Mouse (Mus musculus) frontal cortex, adult 2 months (tissue): Measurements from ENCODE around the gene Ppib. TPM values are rescaled to one million over a fixed set of nuclear protein-coding genes. Genes with fewer than 3 reads are reported as not detected.

ENCODE experiments used
- DNase-seq, 2 experiments: peaks; one replicate each; pipeline ENCODE4 v3.0.0; 2022; ENCODE audit warnings: low spot score in 1 of 2; ENCODE audit errors: extremely low spot score in 1 of 2
- polyA plus RNA-seq: library from polyadenylated mRNA; depleted of rRNA; stranded (reverse); fragments of >200 nt; gene quantifications from 2 replicates; pipeline ENCODE4 v1.2.3, GENCODE M21; 2012

Gene Ppib
- polyA plus RNA-seq, 1 experiment: 279 TPM

DNA sequence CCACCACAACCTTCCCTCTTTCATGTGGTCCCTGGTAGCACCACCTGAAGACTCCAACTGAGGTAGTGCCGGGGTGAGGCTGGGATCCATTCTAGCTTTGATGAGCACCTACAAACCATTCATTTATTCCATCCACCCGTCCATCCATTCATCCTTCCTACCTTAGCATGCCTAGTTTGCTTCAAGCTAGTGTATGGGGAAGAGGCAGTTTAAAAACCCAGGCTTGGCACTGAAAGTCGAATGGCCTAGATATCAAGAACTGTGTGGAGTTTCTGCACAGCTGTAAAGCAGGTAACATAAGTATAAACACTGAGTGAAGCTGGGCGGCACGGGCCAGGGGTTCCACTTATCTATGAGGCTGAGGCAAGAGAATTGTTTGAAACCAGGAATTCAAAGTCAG is 10.1 kb downstream of the Ppib start:
- no peak for DNase-seq

DNA sequence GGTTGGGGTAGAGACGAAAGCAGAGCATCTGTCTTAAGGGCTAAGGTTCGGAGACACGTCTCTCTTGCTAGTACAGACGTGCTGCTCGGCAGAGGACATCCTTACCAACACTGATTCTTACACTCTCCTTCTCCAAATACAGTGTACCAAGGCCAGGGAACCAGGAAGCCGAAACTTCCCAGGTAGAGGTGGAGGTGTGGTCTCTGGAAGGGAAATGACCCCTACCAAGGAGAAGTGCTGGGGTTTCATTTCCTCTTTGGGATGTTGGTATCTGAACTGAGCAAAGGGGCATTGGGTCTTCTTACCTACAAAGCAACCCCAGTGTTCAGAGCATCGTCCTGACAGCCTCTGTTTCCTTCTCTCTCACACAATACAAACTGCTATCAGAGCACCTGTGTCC is 12.7 kb downstream of the Ppib start:
- no peak for DNase-seq

DNA sequence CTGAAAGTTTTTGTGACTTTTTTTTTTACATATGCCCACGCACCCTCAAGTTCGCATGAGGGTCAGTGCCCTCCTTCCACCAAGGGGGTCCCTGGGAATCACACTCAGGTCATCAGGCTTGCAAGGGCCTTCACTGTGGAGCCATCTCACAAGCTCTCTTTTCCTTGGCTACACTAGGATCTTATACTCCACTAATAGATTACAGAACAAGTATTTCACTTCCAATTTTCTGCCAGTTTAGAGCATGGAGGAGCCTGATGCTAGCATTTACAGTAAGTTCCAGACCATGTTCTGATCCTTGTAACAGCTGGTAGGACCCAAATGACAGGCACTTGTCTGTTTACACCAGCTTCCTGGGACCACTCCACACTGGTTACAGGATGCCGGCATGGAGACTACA is 18.1 kb downstream of the Ppib start:
- DNase-seq: no peak

DNA sequence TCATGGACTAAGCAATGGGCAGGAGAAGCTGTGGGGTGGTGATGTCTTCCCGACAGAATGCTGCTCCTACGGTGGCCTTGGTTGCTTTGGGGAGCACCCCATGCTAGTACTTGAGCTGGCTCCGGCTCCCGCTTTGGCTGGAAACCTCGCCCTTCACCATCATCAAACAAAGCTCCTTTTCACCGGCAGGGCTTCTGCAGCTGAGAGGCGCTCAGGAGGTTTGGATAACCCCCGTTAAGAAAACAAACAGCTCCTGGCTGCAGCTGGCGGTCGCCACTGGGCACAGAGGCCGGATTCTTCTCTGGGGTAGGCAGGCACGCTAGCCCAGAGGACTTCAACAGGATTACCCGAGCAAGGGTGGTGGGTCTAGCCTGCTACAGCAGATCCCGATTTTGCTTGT is 18.5 kb downstream of the Ppib start:
- no peak for DNase-seq

DNA sequence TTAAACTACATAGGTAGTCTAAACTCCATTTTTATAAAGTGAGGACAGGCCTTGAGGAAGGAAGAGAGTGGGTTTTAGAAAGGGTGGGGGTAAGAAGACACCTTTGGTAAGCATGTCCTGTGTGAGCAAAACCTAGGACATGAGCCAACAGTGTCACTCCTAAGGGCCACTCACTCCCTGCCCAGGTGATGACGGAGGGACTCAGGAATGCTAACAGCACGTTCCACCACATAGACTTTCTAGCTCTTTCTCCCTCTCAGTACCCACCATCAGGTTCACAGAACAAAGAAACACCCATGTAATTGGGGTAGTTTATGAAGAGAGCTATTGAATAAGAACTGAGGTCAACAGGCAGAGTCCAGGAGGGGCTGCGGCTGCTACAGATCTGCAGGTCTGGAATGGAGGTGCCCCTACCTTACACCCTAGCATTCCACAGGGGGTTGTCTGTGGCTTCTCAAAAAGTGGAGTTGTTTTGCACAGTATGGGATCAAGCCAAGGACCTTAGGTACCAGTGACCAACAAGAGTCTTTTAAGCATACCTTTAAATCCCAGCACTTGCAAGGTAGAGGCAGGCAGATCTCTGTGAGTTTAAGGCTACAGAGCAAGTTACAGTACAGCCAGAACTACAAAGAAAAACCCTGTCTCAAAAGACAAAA is 20.9 kb downstream of the Ppib start:
- DNase-seq: no peak

DNA sequence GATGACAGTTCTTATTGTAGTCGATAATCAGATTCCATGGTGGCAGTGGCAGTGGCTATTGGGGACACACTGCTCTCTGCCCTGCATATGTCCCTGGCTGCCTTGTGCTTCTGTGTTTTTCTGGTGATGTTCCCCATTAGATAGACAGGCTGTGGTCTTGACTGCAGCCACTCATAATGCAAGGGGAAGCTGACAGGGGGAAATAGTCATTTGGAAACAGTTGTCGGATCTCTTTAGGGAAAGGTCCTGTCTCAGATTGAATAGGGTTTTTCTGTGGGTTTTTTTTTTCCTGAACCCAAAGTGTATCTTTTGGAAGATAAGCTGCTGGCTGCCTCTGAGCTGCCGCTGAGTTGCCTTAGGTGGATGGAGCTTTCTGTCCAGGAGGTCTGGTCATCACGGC is 22.0 kb downstream of the Ppib start:
- no peak for DNase-seq

DNA sequence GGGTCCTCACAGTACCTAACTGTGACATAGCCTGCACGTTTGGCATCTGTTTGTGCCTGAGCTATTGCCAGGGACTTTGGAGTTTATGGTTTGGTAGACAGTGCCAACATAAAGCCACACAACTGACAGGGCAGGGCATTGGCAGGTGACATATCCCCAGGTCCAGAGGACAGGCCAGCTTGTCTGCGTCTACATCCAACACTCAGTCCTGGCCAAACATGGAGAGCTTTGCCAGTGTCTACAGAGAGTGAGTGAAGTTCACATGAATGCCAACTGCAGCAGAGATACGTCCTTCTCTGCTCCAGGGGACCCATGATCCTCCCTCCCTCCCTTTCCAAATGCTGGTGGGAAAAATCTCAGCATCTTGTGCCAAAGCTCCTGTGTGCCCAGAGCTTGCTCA is 24.1 kb downstream of the Ppib start:
- DNase-seq: no peak

DNA sequence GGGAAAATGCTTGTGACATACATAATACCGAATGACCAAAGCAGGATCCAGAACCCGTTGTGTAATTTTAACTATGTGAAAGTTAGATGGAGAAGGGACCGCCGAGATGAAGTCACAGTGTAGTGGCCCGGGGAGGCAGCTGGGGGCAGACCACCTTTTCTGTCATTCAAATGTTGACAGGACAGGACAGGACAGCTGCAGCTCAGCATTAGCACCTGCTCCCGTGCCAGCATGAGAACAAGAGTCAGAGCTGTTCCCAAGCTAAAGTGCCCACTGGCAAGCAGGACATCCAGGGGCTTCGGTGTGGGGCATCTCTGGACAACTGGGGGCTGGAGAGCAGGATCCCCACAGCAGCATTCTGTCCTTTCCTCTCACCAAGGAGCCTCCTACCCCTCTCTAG is 27.0 kb downstream of the Ppib start:
- DNase-seq: no peak

DNA sequence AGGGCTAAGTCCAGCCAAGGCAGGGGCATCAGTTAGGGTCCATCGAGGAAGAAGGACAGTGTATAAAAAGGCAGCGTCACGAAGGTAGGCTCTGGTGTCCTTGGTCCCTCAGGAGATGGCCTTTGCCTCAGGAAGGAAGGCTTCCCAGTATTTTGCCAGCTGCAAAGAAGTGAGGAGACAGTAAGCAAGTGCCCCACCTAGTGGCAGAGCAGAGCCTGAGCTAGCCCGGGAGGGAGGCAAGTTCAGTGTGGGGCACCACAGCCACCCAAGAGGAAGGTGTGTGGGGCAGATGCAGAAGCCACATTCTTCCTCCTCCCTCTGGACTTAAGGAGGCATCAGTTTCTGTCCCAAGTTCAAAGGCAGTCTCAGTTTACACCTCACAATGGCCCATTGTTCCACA is 28.4 kb downstream of the Ppib start:
- DNase-seq: peak in 1 of 2 experiments; percentile 75

DNA sequence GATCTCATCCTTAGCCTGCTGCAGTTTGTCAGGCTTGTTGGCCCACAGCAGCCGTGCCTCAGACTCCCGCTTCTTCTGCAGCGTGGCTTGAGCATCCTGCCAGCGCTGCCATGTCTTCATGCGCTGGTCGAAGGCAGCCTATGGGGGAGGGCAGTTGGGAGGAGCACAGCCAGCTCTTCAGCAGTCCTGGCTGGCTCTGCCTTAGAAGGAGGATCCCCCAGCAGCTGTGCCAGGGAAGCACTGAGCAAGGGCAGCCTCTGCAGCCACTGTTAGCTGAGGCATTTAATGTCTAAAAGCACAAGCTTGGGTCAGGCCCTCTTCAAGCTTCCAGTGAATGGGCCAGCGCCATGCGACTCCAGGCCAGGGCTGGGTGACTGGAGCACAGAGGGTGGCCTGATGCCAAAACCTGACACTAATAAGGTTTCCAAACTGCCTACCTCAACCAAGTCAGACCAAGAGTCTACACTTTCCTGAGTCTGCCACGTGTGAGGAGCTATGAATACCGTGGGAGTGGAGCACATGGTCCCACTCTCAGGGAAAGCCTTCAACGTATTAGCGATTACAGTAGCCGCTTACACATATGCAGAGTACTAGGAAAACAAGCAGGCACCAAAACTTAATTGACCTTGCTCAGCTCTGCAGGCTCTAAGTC is 30.7 kb downstream of the Ppib start:
- no peak for DNase-seq

DNA sequence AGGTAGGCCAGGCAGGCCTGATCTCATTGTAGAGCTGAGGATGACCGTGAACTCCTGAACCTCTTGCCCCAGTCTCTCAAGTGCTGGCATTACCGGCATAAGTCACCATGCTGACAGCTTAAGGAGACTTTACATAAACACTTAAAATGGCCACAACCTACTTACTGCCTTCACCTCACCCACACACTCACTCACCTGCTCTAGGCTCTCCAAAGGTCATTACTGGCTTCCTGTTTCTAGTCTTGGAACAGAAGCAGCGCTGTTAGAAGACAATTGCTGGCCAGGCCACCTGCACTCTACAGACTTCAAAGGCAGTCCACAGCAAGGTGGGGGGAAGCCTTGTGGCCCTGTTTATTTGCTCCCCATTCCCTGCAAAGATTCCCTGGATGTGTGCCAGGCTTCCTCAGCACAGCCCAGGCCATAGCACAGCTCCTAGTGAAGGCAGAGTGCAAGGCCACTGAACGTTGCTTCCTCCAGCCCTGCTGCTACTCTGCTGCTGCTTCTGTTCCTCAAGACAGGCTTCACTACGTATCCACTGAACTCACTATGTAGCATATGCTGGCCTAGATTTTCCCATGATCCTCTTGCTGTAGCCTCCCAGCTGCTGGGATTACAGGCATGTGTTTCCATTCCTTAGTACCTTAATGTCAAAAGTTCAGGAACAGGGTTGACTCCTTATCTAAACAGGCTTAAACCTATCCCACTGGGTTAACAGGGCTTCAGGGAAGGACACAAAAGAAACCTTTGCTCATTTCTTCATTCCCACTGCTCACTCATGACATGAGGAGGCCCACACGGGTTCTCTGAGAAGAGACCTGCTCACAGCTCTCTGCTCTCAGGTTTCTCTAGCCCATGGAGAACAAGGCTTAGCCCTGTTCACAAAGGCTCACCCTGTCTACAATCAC is 31.6 kb downstream of the Ppib start:
- no peak for DNase-seq

DNA sequence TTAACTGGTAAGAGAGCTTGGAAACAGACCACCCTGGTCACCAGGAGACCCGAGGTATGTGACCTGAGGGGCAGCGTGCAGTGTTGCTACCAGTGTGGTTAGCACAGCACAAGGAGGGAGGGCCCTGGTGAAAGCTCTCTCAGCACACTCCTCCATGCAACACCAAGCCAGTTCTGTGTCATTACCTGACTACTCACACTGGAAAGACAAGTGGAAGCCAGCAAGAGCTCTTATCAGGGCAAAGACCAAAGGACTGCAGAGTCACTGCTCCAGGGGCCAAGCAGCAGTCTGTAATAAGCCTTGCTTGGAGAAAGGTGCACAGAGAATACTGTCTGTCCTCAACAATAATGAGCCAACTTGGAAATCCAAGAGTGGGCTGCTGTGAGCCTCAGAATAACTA is 32.6 kb downstream of the Ppib start:
- no peak for DNase-seq

DNA sequence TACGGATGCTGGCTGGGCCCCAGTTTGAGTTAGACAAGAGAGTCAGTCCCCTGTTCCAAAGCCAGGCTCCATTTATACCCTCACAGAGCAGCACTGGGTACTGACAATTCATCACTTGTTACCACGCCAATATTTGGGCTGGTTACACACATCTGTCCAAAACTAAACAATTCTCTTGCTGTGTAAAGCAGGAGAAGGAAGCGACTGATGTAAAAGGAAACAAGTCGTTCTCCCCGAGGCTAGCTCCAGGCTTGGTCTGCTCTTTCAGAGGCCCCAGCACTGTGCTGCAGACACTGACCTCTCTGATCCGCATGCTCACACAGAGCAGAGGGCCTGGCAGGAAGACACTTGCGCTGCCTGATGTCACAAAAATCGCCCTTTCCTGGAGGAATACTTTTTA is 41.6 kb downstream of the Ppib start:
- peak in 1 of 2 experiments; percentile 34 for DNase-seq

DNA sequence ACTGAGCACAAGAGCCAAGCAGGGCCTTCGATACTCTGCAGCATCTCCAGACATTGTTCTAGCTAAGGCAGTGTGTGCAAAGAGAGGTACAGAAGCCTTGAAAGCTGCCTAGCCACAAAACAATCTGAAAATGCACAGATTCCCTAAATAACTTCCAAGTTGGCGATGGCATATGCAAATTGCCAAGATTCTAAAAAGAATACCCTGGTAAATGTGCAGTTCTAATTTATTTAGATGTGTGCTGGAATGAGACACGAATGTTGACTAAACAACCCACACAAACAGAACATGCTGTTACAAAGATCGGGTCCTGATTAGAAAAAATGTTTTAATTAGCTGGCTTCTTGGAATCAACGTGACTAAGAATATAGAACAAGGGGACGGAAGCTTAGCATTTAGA is 42.6 kb downstream of the Ppib start:
- peak in 1 of 2 experiments; percentile 35 for DNase-seq

DNA sequence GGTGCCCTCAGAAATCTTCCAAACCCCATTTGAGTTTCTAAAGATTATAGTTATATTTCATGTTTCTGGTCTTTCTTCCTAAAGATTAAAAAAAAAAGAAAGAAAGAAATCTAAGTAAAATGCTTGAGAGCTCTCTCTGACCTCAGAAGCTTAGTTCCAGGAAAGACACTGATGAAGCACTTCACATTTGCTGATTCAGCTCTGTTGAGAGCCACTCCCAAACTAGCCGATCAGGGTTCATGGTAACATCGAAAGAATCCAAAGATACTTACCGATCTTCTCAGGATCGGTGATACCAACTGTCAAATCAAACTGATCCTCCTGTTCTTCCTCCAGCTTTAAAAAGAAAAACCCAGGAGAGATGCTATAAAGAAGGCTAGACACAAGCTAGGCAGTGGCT is 44.6 kb downstream of the Ppib start:
- DNase-seq: no peak

DNA sequence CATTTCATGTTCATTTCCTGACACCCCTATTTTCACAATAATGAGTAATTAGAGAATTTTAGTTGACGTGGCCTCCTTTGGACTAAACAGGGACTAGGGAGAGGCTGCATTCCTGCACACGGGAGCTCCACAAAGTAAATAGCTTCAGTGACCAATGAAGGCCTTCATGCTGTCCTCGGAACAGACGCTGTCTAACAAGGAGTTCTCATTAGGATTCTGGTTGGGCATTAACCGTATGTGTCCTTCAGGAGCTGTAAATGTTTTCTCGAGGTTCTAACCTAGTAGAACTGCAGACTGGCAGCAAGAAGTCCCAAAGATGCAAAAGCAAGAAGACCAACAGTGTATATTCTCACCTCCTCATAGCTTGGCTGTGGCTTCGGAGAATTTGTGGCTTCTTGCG is 45.1 kb downstream of the Ppib start:
- no peak for DNase-seq

DNA sequence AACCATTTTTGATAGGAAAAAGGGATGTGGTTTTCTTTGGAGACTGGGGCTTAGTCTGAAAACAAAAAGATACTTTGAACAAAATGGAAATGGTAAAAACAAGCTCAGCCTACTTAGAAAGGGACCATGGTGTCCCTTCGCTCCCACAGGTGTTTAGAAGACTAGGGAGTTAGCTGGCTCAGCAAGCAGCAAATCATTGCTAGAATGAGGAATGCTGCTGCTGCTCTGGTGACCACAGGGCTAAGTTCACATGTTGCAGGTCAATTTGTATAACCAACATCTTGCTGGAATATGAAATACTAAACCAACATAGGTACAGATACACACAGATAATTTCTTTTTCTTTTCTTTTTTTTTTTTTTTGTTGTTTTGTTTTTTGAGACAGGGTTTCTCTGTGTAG is 49.6 kb downstream of the Ppib start:
- no peak for DNase-seq

DNA sequence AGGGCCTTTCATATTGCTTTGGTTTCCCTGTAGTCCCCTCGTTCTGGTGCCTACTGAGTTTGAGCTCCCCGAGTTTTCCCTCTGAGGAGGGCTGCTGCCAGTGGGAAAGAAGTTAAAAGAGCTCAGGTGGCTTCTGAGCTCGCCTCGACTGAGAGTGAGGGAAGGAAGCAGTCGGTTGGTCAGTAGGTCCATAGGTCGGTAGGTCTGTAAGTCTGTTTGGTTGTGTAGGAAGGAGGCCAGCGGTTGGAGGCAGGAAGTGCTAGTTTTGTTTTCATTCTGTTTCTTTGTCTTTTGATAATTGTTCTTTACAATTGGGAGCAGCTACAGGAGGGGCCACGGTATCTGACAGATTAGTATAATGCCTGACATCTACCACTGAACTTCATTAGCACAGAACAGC is 50.1 kb downstream of the Ppib start:
- DNase-seq: no peak

DNA sequence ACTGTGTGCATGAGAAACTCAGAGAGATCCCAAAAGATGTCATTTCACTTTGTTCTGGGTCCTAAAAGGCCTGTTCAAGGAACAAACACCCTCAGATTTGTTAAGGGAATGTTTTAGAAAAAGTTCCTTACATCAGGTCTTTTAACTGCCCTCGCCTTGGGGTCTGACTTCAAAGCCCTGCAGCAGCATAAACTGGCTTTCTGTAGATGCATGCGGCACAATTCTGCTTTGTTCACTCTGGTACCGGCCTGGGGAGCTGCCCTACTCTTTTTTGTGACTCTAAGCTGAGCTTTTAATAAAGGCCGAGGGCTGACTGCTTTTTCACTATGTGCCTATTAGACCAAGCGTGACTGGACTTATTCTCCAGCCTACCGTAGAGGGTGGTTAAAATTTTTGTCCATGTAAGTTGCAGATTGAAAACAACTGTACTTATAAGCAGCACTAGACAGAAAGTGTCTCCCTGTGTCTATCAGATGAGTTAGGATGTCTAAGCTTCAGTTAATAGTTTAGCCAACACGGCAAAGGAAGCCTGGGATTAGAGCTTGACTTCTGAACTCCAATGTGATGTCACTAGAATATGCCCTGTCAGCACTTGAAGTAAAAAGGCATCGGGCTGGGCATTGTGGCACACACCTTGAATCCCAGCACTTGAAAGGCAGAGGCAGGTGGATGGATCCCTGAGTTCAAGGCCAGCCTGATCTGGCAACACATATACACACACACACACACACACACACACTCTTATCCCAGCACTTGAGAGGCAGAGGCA is 50.8 kb downstream of the Ppib start:
- DNase-seq: no peak

DNA sequence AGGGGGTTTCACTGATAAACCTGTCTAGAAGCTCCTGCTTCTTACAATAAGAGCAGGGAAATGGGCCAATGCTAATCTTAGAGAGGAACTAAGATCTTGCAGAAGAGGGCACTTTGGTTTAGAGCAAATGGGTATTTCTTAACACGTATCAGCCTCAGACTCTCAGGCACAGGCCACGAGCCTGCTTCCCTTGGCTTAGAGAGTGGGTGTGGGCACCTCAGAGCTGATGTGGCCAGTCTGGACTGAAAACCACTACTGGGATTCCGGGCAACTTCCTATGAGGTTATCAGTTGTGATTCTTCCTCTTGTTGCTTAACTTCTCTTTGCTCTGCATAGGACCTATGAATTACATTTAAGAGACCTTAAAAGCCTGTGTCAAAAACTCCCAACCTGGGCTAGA is 54.3 kb downstream of the Ppib start:
- DNase-seq: no peak
